Mouse (Mus musculus) kidney, adult 9 months (tissue): ENCODE data around the gene Ube2l6.
A peak's percentile ranks its signal among the peaks of the same experiment; 100 is the strongest.

Source experiments
- DNase-seq: peaks from one replicate; pipeline ENCODE4 v3.0.0; 2022

Ube2l6 gene

DNA sequence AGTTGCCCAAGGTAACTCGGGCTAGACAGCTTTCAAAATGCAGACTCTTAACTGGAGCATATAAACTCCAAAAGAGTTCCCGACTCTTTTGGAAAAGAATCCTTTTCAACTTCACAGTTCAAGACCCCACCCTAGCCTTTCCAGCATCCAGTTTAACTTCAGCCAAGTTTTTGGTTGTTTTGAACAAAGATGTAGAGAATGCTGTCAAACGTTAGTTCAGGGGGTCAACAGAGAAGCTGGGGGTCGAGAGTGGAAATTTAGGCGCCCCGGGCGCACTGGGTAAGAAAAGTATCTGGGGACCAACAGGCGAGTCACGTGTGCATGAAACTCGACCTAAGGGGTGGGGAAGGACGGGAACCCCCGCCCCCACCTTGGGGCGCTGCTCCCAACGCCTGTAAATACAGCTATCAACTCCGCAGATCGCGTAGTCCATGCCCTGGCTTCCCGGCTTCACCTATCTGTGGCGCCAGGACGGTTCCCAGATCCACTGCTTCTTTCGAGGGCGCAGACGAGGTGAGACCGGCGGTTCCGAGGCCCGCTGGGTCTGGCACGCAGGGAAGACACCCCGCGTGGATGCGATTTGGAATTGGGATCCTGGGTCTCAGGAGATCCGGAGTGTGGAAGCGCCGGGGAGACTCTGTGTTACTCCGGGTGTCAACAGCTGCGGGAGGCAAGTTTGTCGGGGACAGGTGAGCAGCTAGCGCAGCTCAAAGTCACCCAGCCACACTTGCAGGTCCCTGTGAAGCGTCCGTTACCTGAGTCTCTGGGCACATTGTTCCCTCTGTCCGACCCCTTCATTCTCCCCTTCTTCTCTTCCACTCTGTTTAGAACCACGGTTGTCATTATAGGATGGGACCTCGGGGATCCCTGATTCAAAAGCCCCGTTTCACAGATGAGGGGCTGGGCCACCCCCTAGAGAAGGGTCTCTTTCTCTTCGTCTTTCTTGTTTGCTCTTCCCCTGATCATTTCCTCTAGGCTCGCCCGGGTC, 40.7 kb downstream of the Ube2l6 start:
- DNase-seq, result no peak

DNA sequence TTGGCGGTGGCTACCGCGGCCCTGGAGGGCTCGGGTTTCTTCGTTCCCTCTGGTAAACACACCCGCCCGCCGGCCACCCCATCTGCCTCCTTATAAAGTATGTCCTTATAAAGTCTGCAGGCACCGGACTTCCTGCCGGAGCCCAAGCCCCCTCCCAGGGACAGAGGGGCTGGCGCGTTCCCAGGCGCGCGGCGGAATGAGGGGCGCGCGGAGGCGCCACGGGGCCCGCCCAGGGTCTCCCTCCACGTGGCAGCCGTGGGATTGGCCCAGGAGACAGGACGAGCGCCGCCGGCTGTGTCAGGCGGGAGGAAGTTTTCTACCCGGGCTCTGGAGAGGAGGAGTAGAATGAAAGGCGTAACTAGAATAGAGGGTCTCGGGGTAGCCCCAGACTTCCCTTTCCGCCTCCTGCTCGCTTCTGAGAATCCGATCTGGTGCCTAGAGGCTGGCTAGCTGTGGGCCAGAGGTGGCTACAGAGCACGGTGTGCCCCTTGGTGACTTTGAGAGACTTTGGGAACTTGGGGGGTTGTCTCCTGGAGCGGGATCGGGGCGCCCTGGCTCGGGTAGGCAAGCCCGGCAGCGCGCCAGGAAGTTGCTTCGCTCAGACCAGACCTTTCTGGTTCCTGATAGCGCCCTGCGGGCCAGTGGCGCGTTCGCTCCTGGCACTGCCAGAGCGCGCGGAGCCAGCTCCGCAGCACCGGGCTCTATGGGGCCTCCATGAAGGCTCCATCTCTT, 41.6 kb downstream of the Ube2l6 start:
- peak; percentile 30 for DNase-seq

DNA sequence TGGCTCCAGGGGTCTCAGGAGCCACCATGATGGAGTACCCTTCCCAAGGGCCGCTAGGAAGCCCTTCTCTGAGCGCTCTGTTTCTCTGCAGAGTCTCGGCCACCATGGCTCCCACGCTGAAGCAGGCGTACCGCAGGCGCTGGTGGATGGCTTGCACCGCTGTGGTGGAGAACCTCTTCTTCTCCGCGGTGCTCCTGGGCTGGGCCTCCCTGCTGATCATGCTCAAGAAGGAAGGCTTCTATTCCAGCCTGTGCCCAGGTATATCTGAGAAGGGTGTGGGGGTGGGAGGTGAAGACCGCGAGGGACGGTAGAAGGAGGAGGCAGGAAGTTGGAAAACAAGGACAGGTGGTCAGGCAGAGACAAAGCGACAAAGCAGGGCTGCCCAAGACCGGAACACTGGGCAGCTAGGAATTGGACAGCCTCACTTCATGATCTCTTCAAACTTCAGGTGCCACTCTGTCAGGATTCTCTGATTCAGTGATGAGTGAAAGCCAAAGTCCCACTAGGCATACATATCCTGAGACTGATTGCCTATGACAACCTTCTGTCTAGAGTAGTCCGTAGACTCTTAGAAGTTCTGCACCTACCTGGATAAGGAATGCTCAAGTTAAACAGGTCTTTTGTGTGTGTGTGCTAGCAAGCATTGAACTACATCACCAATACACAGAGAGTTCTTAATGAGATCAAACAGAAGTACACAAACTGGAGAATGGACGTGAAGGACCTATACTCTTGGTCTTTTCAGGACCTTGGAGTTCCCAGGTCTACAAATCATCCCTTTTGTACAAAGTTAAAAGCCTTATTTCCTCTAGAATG, 42.3 kb downstream of the Ube2l6 start:
- no peak for DNase-seq

DNA sequence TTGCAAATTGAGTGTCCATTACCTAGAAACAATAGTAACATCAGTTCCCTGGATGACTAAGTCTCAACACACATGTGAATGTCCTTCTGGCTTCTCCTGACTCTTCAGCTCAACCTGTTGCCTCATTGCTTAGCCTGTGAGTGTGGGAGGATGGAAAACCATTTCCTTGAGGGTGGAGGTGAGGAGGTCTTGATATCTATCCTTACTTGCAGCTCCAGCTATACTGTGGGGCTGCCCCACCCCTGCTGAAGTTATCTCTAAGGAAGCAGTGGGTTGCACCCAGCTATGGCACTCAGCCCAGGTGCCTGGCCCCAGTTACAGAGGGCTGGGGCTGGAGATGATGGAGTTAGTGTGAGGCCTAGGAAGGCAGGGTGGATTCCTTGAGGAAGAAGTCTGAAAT, 43.3 kb downstream of the Ube2l6 start:
- no peak for DNase-seq

DNA sequence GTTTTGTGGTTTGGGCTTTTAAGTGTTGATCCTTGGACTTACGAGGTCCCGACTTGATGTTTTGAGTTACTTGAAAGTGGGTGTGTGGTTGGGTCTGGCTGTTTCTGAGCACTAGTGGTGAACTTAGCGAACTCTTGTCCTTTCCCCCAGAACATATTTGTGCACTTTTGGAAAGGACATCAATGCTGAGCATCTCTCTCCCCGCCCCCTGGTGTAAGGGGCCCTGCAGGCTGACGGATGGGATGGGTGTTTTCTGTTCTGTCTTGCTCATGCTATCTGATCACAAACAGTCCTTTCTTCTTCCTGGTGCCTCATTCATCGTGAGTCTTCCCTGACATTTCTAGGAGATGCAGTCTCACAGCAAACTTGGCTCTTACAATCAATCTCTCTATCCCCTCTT, 45.0 kb downstream of the Ube2l6 start:
- DNase-seq, result no peak

DNA sequence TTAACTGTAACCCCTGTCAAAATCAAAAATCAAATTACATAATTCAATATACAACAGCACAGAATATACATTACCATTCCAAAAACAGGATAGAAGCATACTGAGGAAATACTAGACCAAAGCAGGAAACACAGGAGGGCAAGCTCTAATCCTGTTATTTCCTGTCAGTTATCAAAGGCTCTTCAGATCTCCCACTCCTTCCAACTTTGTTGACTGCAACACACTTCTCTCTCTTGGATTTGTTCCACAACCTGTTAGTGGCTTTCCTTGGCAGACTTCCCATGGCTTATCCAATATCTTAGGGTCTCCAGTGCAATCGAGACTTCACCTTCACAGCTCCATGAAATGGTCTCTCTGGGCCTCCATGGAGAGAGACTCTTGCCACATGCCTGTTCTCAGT, 46.6 kb downstream of the Ube2l6 start:
- DNase-seq, result no peak

DNA sequence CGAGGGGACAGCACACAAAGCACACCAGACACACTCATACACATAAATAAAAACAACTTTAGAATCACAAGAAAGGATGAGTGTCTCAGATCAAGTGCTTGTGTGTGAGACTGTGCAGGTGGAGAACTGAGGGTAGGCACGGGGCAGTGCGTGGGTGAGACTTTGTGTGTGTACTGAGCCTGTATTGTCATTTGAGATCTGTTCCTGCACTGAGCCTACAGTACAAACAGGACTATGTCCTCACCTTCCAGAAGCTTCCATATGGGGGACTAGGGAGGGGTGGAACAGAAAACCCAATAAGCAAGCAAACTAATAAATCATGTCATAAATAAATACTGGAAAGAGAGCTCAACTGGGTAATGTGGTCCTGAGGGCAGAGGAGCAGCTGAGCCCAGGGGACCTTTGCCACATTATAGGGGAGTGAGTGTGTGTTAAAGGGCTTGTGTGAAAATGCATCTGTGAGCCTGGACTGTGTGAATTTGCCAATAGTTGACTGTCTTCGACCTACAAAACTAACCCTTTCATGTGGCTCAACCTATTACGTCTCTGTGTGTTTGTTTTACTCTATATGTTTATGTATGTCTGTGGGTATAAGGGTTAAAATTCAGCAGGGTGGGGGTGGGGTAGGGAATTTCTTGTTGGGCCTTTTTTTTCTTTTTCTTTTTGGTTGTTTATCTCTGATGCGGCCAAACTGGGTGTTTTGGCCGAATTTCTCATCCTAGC, 51.9 kb downstream of the Ube2l6 start:
- DNase-seq, result no peak

DNA sequence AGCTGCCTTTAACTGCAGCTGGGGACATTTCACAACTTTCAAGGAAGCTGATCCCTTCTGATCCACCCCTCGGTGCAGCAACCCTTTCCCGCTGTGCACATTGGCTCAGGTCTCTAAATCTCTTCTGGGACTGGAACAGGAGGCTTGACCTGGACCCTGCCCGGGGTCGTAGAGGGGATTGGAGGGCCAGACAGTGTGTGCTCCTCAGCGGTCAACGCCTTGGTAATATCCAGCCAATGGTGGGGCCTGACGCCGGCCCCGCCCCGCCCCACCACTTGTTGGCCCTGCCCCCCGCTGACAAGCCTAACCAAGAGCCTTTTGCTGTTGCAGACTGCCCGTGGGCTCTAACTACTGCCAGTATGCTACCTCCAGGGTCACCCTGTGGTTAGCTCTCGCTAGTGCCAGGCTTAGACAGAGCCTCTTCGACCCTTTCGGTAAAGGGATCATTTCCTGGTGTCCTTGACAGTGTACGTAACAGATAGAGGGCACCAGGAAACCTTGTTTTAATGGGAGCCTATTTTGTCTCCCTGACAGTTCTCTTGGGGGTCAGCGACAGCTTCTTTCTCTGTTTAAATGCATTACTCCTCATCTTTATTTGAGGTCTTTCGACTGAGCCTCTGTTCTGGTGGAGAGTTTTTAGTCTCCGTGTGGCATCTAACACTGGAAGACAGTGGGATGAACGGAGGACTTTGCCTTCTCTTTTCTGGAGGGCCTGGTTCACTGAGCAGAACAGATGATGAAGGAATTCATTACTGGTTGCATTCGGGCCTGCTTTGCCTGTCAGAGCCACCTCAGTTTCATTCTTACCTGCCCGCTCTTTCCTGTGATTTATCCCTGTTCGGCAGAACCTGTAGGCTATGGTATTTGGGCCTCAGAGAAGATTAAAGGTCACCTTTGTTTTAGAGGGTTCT, 52.8 kb downstream of the Ube2l6 start:
- peak; percentile 77 for DNase-seq

DNA sequence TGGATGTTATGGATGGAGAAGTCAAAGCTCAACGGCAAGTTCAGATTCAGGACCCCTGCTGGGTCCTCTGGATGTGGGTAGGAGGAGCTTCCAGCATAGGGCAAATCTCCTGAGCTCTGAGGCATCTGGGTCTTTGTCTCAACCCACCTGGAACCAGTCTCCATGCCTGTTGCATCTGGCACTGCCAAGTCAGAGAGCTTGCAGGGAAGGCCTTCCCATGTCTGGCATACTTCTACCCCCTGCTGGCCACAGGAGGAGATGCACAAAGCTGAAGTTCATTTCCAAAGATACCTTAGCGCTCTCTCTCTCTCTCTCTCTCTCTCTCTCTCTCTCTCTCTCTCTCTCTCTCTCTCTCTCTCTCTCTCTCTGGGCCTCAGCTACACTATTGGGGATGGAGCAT, 57.1 kb downstream of the Ube2l6 start:
- peak; percentile 68 for DNase-seq

DNA sequence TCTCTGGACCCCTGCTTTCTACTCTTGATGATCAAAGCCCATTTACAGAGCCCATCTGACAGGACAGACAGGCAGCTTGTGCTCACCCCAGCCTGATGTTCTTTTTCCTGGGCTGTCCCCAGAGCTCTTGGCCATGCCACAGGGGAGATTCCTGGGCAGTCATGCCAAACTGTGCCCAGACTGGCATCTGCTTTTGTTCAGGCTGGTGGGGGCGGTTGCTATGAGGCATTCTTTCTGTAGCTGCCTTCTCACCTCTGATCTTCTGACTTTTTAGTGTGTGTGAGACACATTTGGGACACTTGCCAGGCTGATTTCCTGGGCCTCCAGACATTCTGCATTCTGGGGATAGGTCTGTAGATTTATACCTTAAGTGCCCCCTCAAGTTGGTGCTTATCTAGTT, 59.9 kb downstream of the Ube2l6 start:
- DNase-seq, result no peak
